Mouse (Mus musculus): ENCODE data around the gene Wfdc5.

Gene Wfdc5

GRCm38 (mm10) chr2:164174649-164175395 is 7.7 kb downstream of the Wfdc5 start:
- no peak for DNase-seq (ENCODE audit: extremely low spot score, low read depth, low spot score)

- DNase-seq (ENCODE audit: extremely low spot score, low read depth, low spot score): no peak
Observed at GRCm38 (mm10) chr2:164173394-164173793, 9.1 kb downstream of the Wfdc5 start.

GRCm38 (mm10) chr2:164170902-164171301 is 11.6 kb downstream of the Wfdc5 start, which contains the start of gene Kcns1:
TSS of gene Kcns1 (minus strand) at chr2:164171113.
- DNase-seq (ENCODE audit: extremely low spot score, low read depth, low spot score): no peak

- DNase-seq (ENCODE audit: extremely low spot score, low read depth, low spot score): no peak
Observed at GRCm38 (mm10) chr2:164170326-164170725, 12.2 kb downstream of the Wfdc5 start.

GRCm38 (mm10) chr2:164168571-164168946 is 14.0 kb downstream of the Wfdc5 start:
- DNase-seq (ENCODE audit: extremely low spot score, low read depth, low spot score): no peak

GRCm38 (mm10) chr2:164167752-164168570 is 14.6 kb downstream of the Wfdc5 start:
- DNase-seq (ENCODE audit: extremely low spot score, low read depth, low spot score): no peak

- no peak for DNase-seq (ENCODE audit: extremely low spot score, low read depth, low spot score)
Observed at GRCm38 (mm10) chr2:164164941-164165340, 17.6 kb downstream of the Wfdc5 start.

- DNase-seq (ENCODE audit: extremely low spot score, low read depth, low spot score): no peak
Observed at GRCm38 (mm10) chr2:164161515-164162055, 21.0 kb downstream of the Wfdc5 start.

- DNase-seq (ENCODE audit: extremely low spot score, low read depth, low spot score): no peak
Observed at GRCm38 (mm10) chr2:164158838-164159237, 23.7 kb downstream of the Wfdc5 start.

- DNase-seq (ENCODE audit: extremely low spot score, low read depth, low spot score): no peak
Observed at GRCm38 (mm10) chr2:164156158-164156557, 26.4 kb downstream of the Wfdc5 start.

- DNase-seq (ENCODE audit: extremely low spot score, low read depth, low spot score): no peak
Observed at GRCm38 (mm10) chr2:164154007-164154406, 28.5 kb downstream of the Wfdc5 start.

GRCm38 (mm10) chr2:164152341-164152740 is 30.2 kb downstream of the Wfdc5 start:
- no peak for DNase-seq (ENCODE audit: extremely low spot score, low read depth, low spot score)

- DNase-seq (ENCODE audit: extremely low spot score, low read depth, low spot score): no peak
Observed at GRCm38 (mm10) chr2:164150086-164150760, 32.3 kb downstream of the Wfdc5 start.

- no peak for DNase-seq (ENCODE audit: extremely low spot score, low read depth, low spot score)
Observed at GRCm38 (mm10) chr2:164146556-164146955, 36.0 kb downstream of the Wfdc5 start.

- DNase-seq (ENCODE audit: extremely low spot score, low read depth, low spot score): no peak
Observed at GRCm38 (mm10) chr2:164144541-164144940, 38.0 kb downstream of the Wfdc5 start.

GRCm38 (mm10) chr2:164144025-164144424 is 38.5 kb downstream of the Wfdc5 start:
- no peak for DNase-seq (ENCODE audit: extremely low spot score, low read depth, low spot score)

- DNase-seq (ENCODE audit: extremely low spot score, low read depth, low spot score): no peak
Observed at GRCm38 (mm10) chr2:164142021-164142420, 40.5 kb downstream of the Wfdc5 start.

GRCm38 (mm10) chr2:164137754-164138153 is 44.8 kb downstream of the Wfdc5 start:
- no peak for DNase-seq (ENCODE audit: extremely low spot score, low read depth, low spot score)

GRCm38 (mm10) chr2:164136393-164136792 is 46.1 kb downstream of the Wfdc5 start:
- DNase-seq (ENCODE audit: extremely low spot score, low read depth, low spot score): no peak

- DNase-seq (ENCODE audit: extremely low spot score, low read depth, low spot score): no peak
Observed at GRCm38 (mm10) chr2:164135367-164135766, 47.2 kb downstream of the Wfdc5 start.

GRCm38 (mm10) chr2:164134563-164134962 is 48.0 kb downstream of the Wfdc5 start:
- no peak for DNase-seq (ENCODE audit: extremely low spot score, low read depth, low spot score)

Measured in hindlimb bud, embryonic 11.5 days (tissue).